Mouse (Mus musculus) olfactory bulb, adult 2 months (tissue): ENCODE measurements at regions not wholly inside any gene's neighbourhood (a gene's known extent, or its start where the extent isn't known, plus 50 kb on each side); places are given as distances from the start of the nearest gene placed in this dataset.

ENCODE experiments used
- H3K27ac ChIP-seq: fragments of 200-500 bp; 2 replicates; pipeline ENCODE4 v1.5.1; 2012; ENCODE audit warnings: low read depth, low read length; ENCODE audit not compliant: insufficient read depth
- H3K4me1 ChIP-seq: fragments of 200-500 bp; 2 replicates; pipeline ENCODE4 v1.6.1; 2012; ENCODE audit warnings: low read length; ENCODE audit not compliant: control insufficient read depth, insufficient read depth
- H3K4me3 ChIP-seq: fragments of 200-500 bp; 2 replicates; pipeline ENCODE4 v1.5.1; 2012; ENCODE audit warnings: mild to moderate bottlenecking, low read depth, low read length, moderate library complexity; ENCODE audit not compliant: insufficient read depth
- CTCF ChIP-seq: fragments of 200-500 bp; IDR thresholded peaks from 2 replicates; pipeline ENCODE4 v1.5.1; 2012; ENCODE audit warnings: low read depth, mild to moderate bottlenecking, low read length, moderate library complexity; ENCODE audit not compliant: insufficient read depth
- POLR2A ChIP-seq: fragments of 200-500 bp; IDR thresholded peaks from 2 replicates; pipeline ENCODE4 v1.6.1; 2012; ENCODE audit warnings: mild to moderate bottlenecking, low read depth, low read length, moderate library complexity; ENCODE audit not compliant: insufficient read depth
- WGBS: fragments of 180-500 bp; shearing (Covaris S2); methylation state at CpG from one replicate; pipeline ENCODE4 v1.1.7; 2018; 5-methylcytosine and 5-hydroxymethylcytosine counted together

DNA sequence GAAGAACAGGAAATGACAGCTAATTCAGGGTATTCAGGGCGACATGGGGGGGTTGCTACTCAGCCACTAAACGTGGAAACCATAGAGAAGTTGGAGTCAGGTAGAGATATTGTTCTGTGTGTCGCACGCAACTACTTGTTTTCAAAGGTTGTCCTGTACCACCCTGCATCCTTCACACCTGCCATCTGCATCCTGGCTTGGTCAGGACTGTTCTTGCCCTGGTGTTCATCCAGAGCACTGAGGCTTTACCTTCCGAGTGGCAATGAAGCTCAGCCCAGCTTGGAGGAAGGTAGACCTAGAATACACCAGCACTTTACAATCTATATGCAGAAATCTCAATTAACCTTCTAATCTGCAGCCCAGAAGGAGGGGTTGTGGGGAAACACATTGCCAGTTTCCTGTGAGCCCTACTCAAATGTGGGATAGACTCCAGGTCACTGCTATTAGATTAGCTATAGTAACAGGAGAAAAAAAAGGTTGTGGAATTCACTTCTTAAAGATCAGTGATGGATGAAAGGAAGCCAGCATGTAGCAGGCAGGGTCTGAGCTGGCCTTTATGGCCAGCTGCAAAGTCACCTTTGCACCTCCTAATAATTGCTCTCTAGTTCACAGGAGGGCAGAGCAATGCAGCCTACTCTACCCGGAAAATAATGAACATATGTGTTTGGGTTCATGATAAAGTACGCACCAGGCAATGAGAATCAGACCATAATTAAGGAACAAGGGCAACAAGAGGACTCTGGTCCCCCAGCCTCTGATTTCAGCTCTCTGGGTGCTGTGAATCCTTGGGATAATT lies 186.3 kb downstream of the Tcp10c start:
- Histone ChIP-seq H3K4me3 (no peak overlapping the region), H3K27ac (no peak overlapping the region), H3K4me1 (no peaks in the 10 kb centered on the region)
- WGBS, result 79% methylated on average over 7 of the region's 7 CpGs
- TF ChIP-seq CTCF (no peak), POLR2A (no peak)

DNA sequence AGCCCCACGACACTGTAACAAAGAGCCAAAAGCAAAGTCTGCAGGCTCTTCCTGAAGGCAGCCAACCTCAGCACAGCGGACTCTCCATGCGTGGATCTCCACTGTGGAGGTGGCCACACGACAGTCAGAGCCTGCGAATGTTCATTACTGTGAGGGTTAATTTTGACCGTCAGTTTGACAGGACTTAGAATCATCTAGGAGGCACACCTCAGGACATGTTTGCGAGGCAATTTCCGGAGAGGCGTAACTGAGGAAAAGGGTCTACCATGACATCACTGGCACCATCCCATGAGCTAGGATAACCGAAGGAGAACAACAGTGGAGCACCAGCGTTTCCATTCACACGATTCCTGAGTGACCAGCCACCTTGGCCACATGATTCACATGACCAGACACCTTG lies 186.9 kb downstream of the Tcp10c start:
- Histone ChIP-seq H3K4me3 (no peak overlapping the region), H3K27ac (no peak overlapping the region), H3K4me1 (no peaks in the 10 kb centered on the region)
- no peak for TF ChIP-seq POLR2A
- TF ChIP-seq CTCF, result no peak
- 69% methylated on average over 12 of the region's 12 CpGs for WGBS

DNA sequence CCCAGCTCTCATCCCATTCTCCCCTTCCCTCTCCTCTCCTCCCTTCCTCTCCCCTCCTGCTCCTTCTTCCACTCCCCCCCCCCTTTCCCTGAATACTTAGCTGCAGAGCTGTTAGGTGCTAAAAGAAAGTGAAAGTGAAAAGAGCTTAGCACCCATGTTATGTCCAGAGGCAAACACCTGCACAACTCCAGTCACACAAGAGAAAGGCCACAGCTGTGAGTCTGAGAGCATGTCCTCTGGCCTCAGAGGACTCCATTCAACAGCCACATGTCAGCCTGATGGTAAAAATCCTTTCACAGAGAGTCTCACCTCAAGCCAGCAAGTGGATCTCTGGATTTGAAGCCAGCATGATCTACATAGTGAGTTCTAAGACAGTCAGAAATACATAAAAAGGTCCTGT lies 187.9 kb downstream of the Tcp10c start:
- H3K4me3 ChIP-seq, result no peak overlapping the region
- H3K27ac ChIP-seq, result no peak overlapping the region
- H3K4me1 ChIP-seq, result no peaks in the 10 kb centered on the region
- TF ChIP-seq POLR2A (no peak), CTCF (no peak)

DNA sequence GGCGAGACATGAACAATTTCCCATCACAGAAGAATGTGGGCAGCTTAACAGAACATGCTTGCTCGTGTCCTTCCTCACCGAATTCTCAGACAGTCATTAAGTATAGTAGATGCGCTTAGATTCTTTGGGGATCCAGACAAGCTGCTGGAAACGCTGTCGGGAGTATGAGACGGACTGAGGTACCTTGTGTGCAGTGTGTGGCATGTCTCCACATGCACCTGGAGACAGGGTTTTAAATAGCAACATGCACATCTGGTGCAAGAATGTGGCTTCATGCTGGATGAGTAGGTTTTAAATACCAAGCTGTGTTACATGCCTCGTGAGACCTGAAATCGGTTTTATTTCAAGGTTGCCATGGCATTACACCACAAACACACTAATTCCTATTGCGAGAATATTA lies 188.5 kb downstream of the Tcp10c start:
- H3K4me3 ChIP-seq, result no peak overlapping the region
- WGBS, result 82% methylated on average over 10 of the region's 10 CpGs

DNA sequence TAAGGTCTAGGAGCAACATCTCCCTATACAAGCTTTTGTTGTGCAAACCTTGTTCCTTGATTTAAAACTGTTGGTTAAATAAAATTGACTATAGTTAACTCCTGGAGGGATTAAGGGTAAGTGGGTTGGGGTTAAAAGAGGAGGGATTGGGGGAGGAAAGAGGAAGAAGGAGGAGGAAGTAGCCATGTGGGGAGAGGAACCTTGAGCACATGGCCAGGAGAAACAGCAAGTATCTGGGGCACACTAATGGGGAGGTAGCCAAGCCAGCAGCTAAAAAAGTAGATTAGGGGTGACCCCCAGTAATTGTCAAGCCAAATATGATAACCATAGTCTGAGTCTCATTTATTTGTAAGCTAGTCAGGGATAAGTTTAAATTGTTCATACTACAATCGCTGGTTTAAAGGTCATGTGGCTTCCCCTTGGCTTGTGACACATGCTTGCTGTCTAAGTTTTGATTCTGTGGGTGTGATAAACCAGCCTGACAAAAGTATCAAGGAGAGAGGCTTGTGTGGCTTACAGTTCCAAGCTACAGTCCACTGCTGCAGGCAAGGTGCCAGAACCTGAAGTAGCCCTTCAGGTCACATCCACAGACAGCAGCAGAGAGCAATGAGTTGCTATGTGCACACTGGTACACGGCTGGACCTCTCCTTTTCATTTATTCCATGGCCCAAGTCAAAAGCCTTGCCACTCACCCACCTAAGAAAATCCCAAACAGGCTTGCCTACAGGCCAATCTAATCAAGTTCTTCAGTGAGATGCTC lies 189.8 kb downstream of the Tcp10c start:
- WGBS, result 68% methylated on average over 2 of the region's 2 CpGs
- no peak overlapping the region for H3K4me3 ChIP-seq
- no peaks in the 10 kb centered on the region for H3K4me1 ChIP-seq
- TF ChIP-seq POLR2A (no peak), CTCF (no peak)
- no peak overlapping the region for H3K27ac ChIP-seq

More for the DNA sequence above, 188.5 kb downstream of the Tcp10c start:
- no peaks in the 10 kb centered on the region for H3K4me1 ChIP-seq
- TF ChIP-seq CTCF (no peak), POLR2A (no peak)
- no peak overlapping the region for H3K27ac ChIP-seq

DNA sequence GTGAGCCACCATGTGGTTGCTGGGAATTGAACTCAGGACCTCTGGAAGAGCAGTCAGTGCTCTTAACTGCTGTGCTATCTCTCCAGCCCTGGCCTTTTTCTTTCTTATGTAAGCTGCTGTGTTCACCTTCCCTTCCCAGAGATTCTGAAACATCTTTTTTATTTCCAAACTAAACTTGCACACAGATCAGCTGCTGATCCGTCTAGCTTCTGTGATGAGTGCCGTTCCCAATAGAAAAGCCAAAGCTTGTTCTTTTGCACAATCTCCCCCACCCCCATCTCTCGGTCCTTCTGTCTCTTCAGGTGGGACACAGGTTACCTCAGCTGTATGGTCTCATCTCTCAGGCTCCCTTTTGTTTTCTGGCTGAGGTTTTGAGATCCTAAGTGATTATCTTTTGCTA lies 191.9 kb downstream of the Tcp10c start:
- 60% methylated on average over 3 of the region's 3 CpGs for WGBS
- no peak overlapping the region for H3K4me3 ChIP-seq
- TF ChIP-seq POLR2A (no peak), CTCF (no peak)
- no peaks in the 10 kb centered on the region for H3K4me1 ChIP-seq
- H3K27ac ChIP-seq, result no peak overlapping the region

DNA sequence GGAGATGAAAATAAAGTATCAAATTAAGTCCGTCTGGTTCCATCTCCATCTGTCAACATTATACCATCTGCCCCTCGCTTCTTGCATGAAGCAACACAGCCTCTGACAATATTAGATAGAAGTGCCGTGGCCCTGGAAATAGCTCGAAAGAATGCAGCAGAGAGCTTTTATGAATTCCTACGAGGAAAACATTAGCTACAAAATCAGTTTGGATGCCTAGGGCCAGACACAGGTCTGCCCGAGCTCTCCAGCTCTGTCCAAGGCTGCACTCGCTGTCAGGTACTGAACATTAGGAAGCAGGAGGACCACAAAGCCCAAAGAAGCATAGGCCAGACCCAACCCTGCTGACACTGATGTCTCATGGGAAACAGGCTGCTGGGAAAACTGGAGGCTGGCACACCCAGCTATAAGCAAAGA lies 192.3 kb downstream of the Tcp10c start:
- TF ChIP-seq POLR2A (no peak), CTCF (no peak)

DNA sequence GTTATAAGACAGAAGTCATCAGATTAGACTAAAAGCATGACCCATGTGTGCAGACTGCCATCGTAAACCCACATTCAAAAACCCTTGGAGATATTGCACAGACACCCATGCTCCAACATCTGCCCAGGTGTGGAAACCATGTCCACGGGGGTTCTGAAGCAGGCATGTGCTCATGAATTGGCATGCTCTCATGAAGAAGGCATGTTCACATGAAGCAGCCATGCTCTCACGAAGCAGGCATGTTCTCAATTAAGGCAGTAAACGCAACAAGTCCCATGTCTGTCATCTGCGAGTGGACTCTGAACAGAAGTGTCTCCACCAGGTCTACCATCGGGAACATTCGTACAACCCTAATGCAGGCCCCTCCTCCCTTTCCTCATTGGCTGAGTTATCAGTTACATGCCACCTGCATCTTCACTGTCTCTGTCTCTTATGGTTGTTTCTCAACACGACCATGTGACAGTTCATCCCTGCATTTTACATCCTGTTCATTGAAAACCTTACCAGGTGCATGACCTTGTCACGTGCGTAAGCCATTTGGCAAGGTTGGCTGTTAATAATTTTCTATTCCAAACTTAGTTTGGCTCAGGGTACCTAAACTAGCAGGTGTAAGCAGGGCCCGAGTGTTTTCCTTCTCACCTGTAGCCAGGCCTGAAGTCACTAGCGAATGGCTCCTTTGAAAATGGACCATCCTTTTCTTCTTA lies 193.4 kb downstream of the Tcp10c start:
- Histone ChIP-seq H3K4me1 (no peaks in the 10 kb centered on the region), H3K4me3 (no peak overlapping the region), H3K27ac (no peak overlapping the region)
- 69% methylated on average over 12 of the region's 12 CpGs for WGBS
- TF ChIP-seq CTCF (no peak), POLR2A (no peak)

More for the DNA sequence above, 192.3 kb downstream of the Tcp10c start:
- 82% methylated on average over 7 of the region's 7 CpGs for WGBS
- Histone ChIP-seq H3K4me3 (no peak overlapping the region), H3K4me1 (no peaks in the 10 kb centered on the region), H3K27ac (no peak overlapping the region)
